Mouse (Mus musculus) layer of hippocampus, adult 8-10 months (tissue): ENCODE measurements around the gene Rara. TPM values are rescaled to one million over a fixed set of nuclear protein-coding genes. Genes with fewer than 3 reads are reported as not detected.

Experiments used
- DNase-seq, 2 experiments: peaks; one replicate each; pipeline ENCODE4 v3.0.0; 2022; ENCODE audit warnings: low spot score in 2 of 2
- total RNA-seq, 4 experiments: library from RNA; stranded (reverse); gene quantifications; 2 replicates each; pipeline ENCODE4 v1.2.4; 2022

Rara gene
- total RNA-seq, 4 experiments from 2014 or later: 17.3 to 20.2 (median 19.4) TPM

- DNase-seq: no peak
Observed at GRCm38 (mm10) chr11:98937914-98938694, 10.5 kb downstream of the Rara start.

GRCm38 (mm10) chr11:98938701-98939083, 11.1 kb downstream of the Rara start:
- no peak for DNase-seq

GRCm38 (mm10) chr11:98939084-98939952, 11.7 kb downstream of the Rara start:
- DNase-seq: no peak

GRCm38 (mm10) chr11:98939953-98940641, 12.5 kb downstream of the Rara start:
- no peak for DNase-seq

GRCm38 (mm10) chr11:98940776-98941175, 13.2 kb downstream of the Rara start:
- no peak for DNase-seq

- DNase-seq: peak in 1 of 2 experiments; percentile 66
Observed at GRCm38 (mm10) chr11:98941341-98941825, 13.8 kb downstream of the Rara start.

- peak in 1 of 2 experiments; percentile 55 for DNase-seq
Observed at GRCm38 (mm10) chr11:98941826-98942550, 14.4 kb downstream of the Rara start.

GRCm38 (mm10) chr11:98942555-98942922, 14.9 kb downstream of the Rara start:
- DNase-seq: no peak

GRCm38 (mm10) chr11:98942923-98943641, 15.5 kb downstream of the Rara start:
- no peak for DNase-seq

- DNase-seq: no peak
Observed at GRCm38 (mm10) chr11:98943741-98944461, 16.3 kb downstream of the Rara start.

GRCm38 (mm10) chr11:98944897-98945604, 17.4 kb downstream of the Rara start:
- no peak for DNase-seq

- no peak for DNase-seq
Observed at GRCm38 (mm10) chr11:98945605-98945977, 18.0 kb downstream of the Rara start.

- DNase-seq: no peak
Observed at GRCm38 (mm10) chr11:98947969-98948569, 20.5 kb downstream of the Rara start.

GRCm38 (mm10) chr11:98949242-98949957, 21.8 kb downstream of the Rara start:
- DNase-seq: no peak

GRCm38 (mm10) chr11:98949958-98950460, 22.4 kb downstream of the Rara start:
- DNase-seq: no peak

GRCm38 (mm10) chr11:98950484-98950883, 22.9 kb downstream of the Rara start:
- DNase-seq: no peak

GRCm38 (mm10) chr11:98951026-98951906, 23.6 kb downstream of the Rara start:
- DNase-seq: peak in 1 of 2 experiments; percentile 60
